Mouse (Mus musculus) liver, embryonic 11.5 days (tissue): ENCODE data around the gene Myh8. TPM values are rescaled to one million over a fixed set of nuclear protein-coding genes. Genes with fewer than 3 reads are reported as not detected.

Experiments
- ATAC-seq: fragments of 200-750 bp; cut with Nextera tagmentation; replicated peaks from 2 replicates; pipeline ENCODE4 v1.8.0; 2017; ENCODE audit warnings: moderate number of reproducible peaks, mild to moderate bottlenecking, moderate TSS enrichment, moderate library complexity; ENCODE audit not compliant: low FRiP score
- DNase-seq: peaks from one replicate; pipeline ENCODE4 v3.0.0-alpha.2; 2017; ENCODE audit warnings: low spot score
- H3K27ac ChIP-seq: fragments of 300-500 bp; sonication (generic); 2 replicates; pipeline ENCODE4 v1.5.1; 2014; ENCODE audit warnings: mild to moderate bottlenecking, low read depth, low read length, control low read depth
- H3K27me3 ChIP-seq: fragments of 300-500 bp; sonication (generic); replicated peaks from 2 replicates; pipeline ENCODE4 v1.6.1; 2014; ENCODE audit warnings: low read length, mixed read lengths; ENCODE audit not compliant: control insufficient read depth, insufficient read depth
- H3K36me3 ChIP-seq: fragments of 300-500 bp; sonication (generic); 2 replicates; pipeline ENCODE4 v1.6.1; 2014; ENCODE audit warnings: mild to moderate bottlenecking, low read length, moderate library complexity, mixed read lengths; ENCODE audit not compliant: control insufficient read depth, insufficient read depth
- H3K4me1 ChIP-seq: fragments of 300-500 bp; sonication (generic); replicated peaks from 2 replicates; pipeline ENCODE4 v1.6.1; 2014; ENCODE audit warnings: low read length, mixed read lengths; ENCODE audit not compliant: control insufficient read depth, insufficient read depth
- H3K4me2 ChIP-seq: fragments of 300-500 bp; sonication (generic); 2 replicates; pipeline ENCODE4 v1.6.1; 2014; ENCODE audit warnings: mild to moderate bottlenecking, control low read depth, moderate library complexity
- H3K4me3 ChIP-seq: fragments of 300-500 bp; sonication (generic); 2 replicates; pipeline ENCODE4 v1.5.1; 2014; ENCODE audit warnings: low read depth, low read length, control low read depth
- H3K9ac ChIP-seq: fragments of 300-500 bp; sonication (generic); 2 replicates; pipeline ENCODE4 v1.6.1; 2014; ENCODE audit warnings: low read depth, low read length, control low read depth
- H3K9me3 ChIP-seq: fragments of 300-500 bp; sonication (generic); 2 replicates; pipeline ENCODE4 v1.6.1; 2016; ENCODE audit warnings: low read length, inconsistent platforms, mixed read lengths; ENCODE audit not compliant: control insufficient read depth
- WGBS: fragments of 180-500 bp; shearing (Covaris S2); extraction: QIAGEN DNeasy Blood & Tissue Kit; methylation state at CpG from one replicate; pipeline ENCODE4 v1.1.7; 2014; 5-methylcytosine and 5-hydroxymethylcytosine counted together
- polyA plus RNA-seq: library from polyadenylated mRNA; unstranded; fragments of >200 nt; fragmentation: Nextera tagmentation; extraction: Ambion mirVana; gene quantifications from 2 replicates; pipeline ENCODE4 v1.2.1, GENCODE M21; 2014

The Myh8 gene
- polyA plus RNA-seq: 0.13 TPM in 1 of 2 replicates, not detected in the other

DNA sequence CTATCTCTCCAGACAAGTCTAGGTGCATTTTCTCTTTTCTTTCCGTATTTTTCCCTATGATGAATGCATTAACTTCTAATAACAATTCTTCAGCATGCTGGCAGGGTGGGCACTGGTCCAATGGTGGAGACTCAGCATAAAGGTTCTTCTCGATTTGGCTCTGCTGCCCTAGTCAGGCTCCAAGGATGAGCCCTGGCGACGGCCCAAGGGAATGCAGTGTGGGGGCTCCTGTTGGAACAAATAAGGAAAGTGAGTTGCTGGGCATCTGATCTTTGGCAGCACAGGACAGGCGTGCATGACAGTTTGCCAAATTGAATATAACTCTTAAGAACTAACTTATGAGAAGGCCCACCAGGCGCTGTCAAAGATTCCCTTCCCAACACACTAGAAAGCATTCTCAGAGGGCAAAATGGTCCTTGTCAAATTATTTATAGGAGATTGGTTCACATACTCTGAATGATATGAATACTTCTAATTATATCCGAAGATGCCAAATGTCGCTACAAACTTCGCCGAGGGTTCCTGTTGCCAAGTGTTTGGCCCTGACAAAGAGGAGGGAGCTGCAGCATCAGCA, at the start of gene Myh8:
Gene Myh8, plus strand, starts transcription at position 524 of the 574 bp plus-strand sequence.
- Histone ChIP-seq H3K9me3 (no peaks in the 10 kb centered on the region), H3K9ac (no peak within 1 kb of the TSS), H3K4me2 (no peak within 1 kb of the TSS), H3K27ac (no peak within 1 kb of the TSS), H3K36me3 (no peaks in the 10 kb centered on the region), H3K4me1 (no peaks in the 10 kb centered on the region), H3K4me3 (no peak within 1 kb of the TSS), H3K27me3 (no peaks in the 10 kb centered on the region)
- 79% methylated on average over 10 of the region's 10 CpGs for WGBS
- DNase-seq (no peak), ATAC-seq (no peak)

DNA sequence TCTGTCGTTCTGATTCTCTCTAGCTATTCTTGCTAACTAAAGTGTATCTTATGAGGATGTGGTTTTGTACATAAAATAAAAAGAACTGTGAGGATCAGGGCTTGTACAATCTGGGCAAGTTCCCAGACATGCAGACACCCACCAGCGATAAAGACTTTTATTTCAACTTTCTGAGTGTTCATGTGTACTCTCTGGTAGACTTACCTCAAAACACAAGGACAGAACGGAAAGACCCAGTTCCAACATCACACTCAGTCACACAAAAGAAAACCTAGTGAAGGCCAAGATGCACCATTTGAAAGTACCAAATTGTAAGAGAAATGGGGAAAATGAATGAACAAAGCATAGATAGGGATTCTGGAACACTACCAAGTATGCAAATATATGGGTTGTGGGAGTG, 48.2 kb upstream of the Myh8 start:
- ATAC-seq: no peak
- no peaks in the 10 kb centered on the region for H3K36me3 ChIP-seq

DNA sequence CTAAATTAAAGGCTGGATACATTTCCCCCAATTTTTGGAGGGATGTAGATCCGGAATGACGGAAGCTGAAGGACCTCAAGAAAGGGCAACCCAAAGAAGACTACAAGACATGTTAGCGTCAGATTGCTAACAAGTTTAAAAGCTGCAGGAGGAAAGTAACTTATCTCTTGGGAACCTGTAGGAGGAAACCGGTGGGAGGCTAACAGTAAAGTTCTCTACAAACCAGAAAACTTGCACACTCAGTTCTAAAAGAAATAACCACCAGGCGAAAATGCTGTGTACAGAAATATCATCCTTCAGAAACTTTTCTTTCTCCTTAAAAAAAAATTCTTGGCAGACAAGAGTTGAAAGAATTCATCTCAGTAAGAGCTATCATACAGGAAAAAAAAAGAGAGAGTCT, 47.8 kb upstream of the Myh8 start:
- Histone ChIP-seq H3K36me3 (no peaks in the 10 kb centered on the region), H3K4me2 (no peak overlapping the region), H3K27me3 (no peaks in the 10 kb centered on the region), H3K4me3 (no peak overlapping the region), H3K9ac (no peak overlapping the region), H3K4me1 (no peaks in the 10 kb centered on the region), H3K27ac (no peak overlapping the region), H3K9me3 (no peaks in the 10 kb centered on the region)
- 69% methylated on average over 5 of the region's 5 CpGs for WGBS
- DNase-seq: no peak
- ATAC-seq: no peak

More for the DNA sequence above, 48.2 kb upstream of the Myh8 start:
- H3K4me1 ChIP-seq: no peaks in the 10 kb centered on the region
- H3K9ac ChIP-seq: no peak overlapping the region
- no peaks in the 10 kb centered on the region for H3K9me3 ChIP-seq
- no peak overlapping the region for H3K4me3 ChIP-seq
- no peaks in the 10 kb centered on the region for H3K27me3 ChIP-seq
- WGBS: 84% methylated on average over 3 of the region's 3 CpGs
- DNase-seq: no peak
- no peak overlapping the region for H3K4me2 ChIP-seq
- no peak overlapping the region for H3K27ac ChIP-seq

DNA sequence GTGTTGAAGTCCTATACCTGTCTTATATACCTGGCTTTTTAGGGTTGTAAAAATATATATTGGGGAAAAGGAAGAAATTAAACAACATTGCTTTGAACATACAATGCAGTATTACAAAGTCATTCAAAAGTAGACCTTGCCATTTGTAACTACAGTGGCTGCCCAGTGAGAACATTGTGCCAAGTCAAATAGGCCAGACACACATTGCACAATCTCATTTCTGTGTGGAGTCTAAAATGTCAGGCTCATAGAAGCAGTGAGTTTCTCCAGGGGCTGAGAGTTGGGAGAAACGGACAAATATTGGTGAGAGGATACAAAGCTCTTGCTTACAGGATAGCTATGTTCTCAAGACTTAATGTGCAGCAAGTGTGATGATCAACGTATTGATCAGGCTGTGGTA, 47.0 kb upstream of the Myh8 start:
- Histone ChIP-seq H3K9me3 (no peaks in the 10 kb centered on the region), H3K4me3 (no peak overlapping the region), H3K36me3 (no peaks in the 10 kb centered on the region), H3K27ac (no peak overlapping the region), H3K27me3 (no peaks in the 10 kb centered on the region), H3K4me2 (no peak overlapping the region), H3K4me1 (no peaks in the 10 kb centered on the region), H3K9ac (no peak overlapping the region)
- ATAC-seq: no peak
- WGBS: 74% methylated on average over 2 of the region's 2 CpGs
- DNase-seq: no peak

DNA sequence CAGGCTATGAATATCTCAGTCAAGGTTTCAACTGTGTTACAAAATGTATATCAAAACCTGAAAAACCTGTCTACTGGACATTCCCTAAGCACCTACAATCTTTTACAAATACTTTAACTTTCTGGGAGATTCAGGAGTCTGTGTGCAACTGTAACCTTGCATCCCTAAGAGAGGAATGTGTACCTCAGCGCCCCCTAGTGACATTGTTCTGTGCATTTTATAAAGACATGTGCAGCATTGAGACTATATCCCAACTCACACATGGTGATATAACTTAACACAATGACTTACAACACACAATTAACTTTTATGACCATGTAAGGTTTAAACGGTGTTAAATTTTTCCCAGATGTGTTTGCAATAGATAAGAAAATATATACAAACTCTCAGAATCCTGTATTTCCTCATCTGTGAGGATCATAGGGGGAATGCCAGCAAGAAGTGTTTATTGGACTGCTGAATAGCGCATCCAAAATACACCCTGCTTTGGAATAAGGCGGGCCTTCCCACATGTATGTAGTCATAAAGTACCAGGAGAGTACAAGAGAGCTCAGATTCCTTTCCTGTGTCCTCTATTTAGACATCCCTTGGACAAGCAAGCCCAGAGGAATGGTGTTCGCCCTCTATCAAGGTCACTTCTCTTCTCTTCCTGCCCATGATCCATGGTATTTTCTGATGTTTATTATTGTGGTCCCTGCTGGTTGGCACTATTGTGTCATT, 41.1 kb upstream of the Myh8 start:
- H3K36me3 ChIP-seq: no peaks in the 10 kb centered on the region
- no peak overlapping the region for H3K4me3 ChIP-seq
- no peaks in the 10 kb centered on the region for H3K27me3 ChIP-seq
- WGBS: 51% methylated on average over 5 of the region's 5 CpGs
- no peak overlapping the region for H3K27ac ChIP-seq
- H3K4me2 ChIP-seq: no peak overlapping the region
- no peak for DNase-seq
- no peak overlapping the region for H3K9ac ChIP-seq
- no peaks in the 10 kb centered on the region for H3K9me3 ChIP-seq
- no peak for ATAC-seq
- H3K4me1 ChIP-seq: no peaks in the 10 kb centered on the region

DNA sequence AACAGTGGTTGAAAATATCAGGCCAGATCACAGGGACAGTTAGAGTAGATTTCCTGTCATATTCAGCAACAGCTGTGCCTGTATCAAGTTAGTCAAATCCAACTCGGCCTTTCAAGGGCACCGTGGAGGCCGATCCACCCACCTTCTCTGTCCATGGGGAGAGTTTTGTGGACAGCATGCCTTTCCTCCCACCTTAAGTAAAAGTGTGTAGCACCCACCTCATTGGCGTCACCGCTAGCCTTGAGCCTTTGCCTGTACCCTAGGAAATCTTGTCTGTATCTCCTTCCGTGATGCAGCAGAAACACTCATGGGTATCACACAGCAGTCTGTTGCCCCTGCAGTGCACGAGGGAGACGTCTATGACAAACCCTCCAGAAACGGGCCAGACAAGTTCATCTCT, 40.1 kb upstream of the Myh8 start:
- Histone ChIP-seq H3K4me1 (no peaks in the 10 kb centered on the region), H3K9ac (no peak overlapping the region), H3K27me3 (no peaks in the 10 kb centered on the region), H3K27ac (no peak overlapping the region), H3K4me2 (no peak overlapping the region), H3K36me3 (no peaks in the 10 kb centered on the region), H3K9me3 (no peaks in the 10 kb centered on the region), H3K4me3 (no peak overlapping the region)
- ATAC-seq: no peak
- WGBS: 84% methylated on average over 9 of the region's 9 CpGs
- DNase-seq: no peak

DNA sequence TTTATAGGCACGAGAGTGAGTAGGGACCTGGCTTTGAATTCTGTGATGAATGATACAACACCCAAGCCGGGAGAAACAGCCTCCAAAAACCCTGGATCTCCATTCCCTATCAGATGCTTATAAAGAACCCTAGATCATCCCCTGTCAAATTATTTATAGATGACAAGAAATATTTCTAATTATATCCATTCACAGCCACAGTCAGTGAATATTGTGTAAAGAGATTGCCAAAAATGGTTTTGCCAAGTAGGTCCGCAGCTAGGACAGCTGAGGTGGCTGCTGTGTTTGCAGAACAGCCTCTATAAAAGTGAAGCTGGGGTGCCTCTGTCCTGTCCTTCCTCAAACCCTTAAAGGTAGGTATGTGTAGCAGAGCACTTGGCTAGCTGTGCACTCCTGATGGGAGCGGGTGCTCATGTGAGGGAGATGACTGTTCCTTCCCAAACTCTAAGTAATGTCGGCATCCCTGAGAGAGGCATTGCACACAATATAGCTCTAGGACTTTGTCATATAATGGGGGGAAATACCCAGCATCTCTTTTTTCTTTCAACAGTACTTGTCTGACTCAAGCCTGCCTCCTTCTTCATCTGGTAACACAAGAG, 39.3 kb upstream of the Myh8 start, which contains the start of gene Myh4:
Gene Myh4, plus strand, starts transcription at position 549 of the 599 bp plus-strand sequence.
- Histone ChIP-seq H3K4me3 (no peak within 1 kb of the TSS), H3K4me1 (no peaks in the 10 kb centered on the region), H3K27me3 (no peaks in the 10 kb centered on the region), H3K27ac (no peak within 1 kb of the TSS), H3K36me3 (no peaks in the 10 kb centered on the region), H3K9me3 (no peaks in the 10 kb centered on the region), H3K9ac (no peak within 1 kb of the TSS), H3K4me2 (no peak within 1 kb of the TSS)
- ATAC-seq: no peak
- no peak for DNase-seq
- WGBS: 79% methylated on average over 5 of the region's 5 CpGs

DNA sequence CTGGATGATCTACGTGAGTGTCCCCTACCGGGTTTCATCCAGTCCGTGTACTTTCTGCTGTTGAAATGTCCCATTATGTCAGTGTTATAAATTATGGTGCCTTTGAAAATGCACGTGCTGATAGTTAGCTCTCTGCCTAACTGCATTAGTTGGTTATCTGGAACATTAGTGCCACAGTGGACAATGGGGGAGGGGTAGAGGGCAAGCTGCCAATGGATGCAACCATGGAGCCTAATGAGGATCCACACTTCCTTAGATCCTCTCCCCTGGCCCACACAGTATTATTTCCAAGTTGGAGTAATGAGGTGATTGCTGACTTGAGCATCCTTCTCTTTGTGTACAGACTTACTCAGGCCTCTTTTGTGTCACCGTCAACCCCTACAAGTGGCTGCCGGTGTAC, 35.9 kb upstream of the Myh8 start:
- no peaks in the 10 kb centered on the region for H3K9me3 ChIP-seq
- H3K4me3 ChIP-seq: no peak overlapping the region
- ATAC-seq (no peak), DNase-seq (no peak)
- H3K4me2 ChIP-seq: no peak overlapping the region
- no peak overlapping the region for H3K27ac ChIP-seq
- no peaks in the 10 kb centered on the region for H3K27me3 ChIP-seq
- no peaks in the 10 kb centered on the region for H3K4me1 ChIP-seq
- WGBS: 87% methylated on average over 6 of the region's 6 CpGs
- H3K9ac ChIP-seq: no peak overlapping the region
- no peaks in the 10 kb centered on the region for H3K36me3 ChIP-seq

DNA sequence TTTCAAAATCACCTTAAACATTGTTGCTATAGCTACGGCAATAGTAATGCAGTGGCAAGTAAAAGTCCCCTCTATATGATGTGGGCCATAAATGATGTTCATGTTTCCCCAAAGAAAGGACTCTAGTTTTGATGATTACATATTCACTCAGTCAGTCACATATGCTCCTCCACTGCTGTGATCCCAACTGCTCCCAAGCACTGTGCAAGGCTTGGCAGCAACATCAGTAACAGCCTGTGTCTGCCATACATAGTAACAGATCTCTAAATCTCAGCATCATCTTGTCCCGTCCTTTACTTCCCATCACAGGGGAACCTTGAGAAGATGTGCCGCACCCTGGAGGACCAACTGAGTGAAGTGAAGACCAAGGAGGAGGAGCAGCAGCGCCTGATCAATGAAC, 23.2 kb upstream of the Myh8 start:
- Histone ChIP-seq H3K27me3 (no peaks in the 10 kb centered on the region), H3K4me3 (no peak overlapping the region), H3K36me3 (no peaks in the 10 kb centered on the region), H3K9me3 (no peaks in the 10 kb centered on the region), H3K4me1 (no peaks in the 10 kb centered on the region), H3K9ac (no peak overlapping the region), H3K4me2 (no peak overlapping the region), H3K27ac (no peak overlapping the region)
- ATAC-seq: no peak
- no peak for DNase-seq
- WGBS: 88% methylated on average over 4 of the region's 4 CpGs
